Comparison of ENCODE assay signal across 9 mouse cellular contexts in genomic region chr4:118273998-118274397, GRCm38 (mm10). TPM values are rescaled to one million over a fixed set of nuclear protein-coding genes. Genes with fewer than 3 reads are reported as not detected.
A peak's percentile ranks its signal among the peaks of the same experiment; 100 is the strongest.
DNase-seq lines count a peak whose midpoint lies in the region; ATAC-seq and TF ChIP-seq lines count a peak whose summit lies in the region.
"Had no signal": no experiment of that assay in that cellular context is flagged by ENCODE, and none has a peak within 500 bp of the region (broad histone marks: within the 10 kb centered on the region; RNA-seq: fewer than 3 reads in every experiment).

No protein-coding gene starts in this region.

- H3K4me1 ChIP-seq in kidney, embryonic 16.5 days (ENCODE audit: insufficient read depth, low read length) = peaks cover 89% of the 10 kb centered on the region
- peaks cover 72% of the 10 kb centered on the region for H3K4me1 ChIP-seq in forebrain, embryonic 13.5 days
- H3K4me1 ChIP-seq in liver, embryonic 14.5 days (replicated peaks; ENCODE audit: control insufficient read depth in 2 of 2, insufficient read depth in 2 of 2, low read length in 1 of 2) = peaks cover 0 to 17% of the 10 kb centered on the region in 2 experiments; a peak in 2 of 4 replicates
- peaks cover 84% of the 10 kb centered on the region for H3K4me1 ChIP-seq in neural tube, embryonic 13.5 days (replicated peaks)

- no peaks in the 10 kb centered on the region for H3K9me3 ChIP-seq in kidney, embryonic 16.5 days (ENCODE audit: low read length)
- H3K9me3 ChIP-seq in forebrain, embryonic 13.5 days (replicated peaks) = no peaks in the 10 kb centered on the region; the same call in 1 of the 2 replicates
- no peaks in the 10 kb centered on the region for H3K9me3 ChIP-seq in liver, embryonic 14.5 days (ENCODE audit: control insufficient read depth, low read length)
- H3K9me3 ChIP-seq in neural tube, embryonic 13.5 days = no peaks in the 10 kb centered on the region

- no peaks in the 10 kb centered on the region for H3K27me3 ChIP-seq in kidney, embryonic 16.5 days (ENCODE audit: insufficient read depth, low read length)
- no peaks in the 10 kb centered on the region for H3K27me3 ChIP-seq in forebrain, embryonic 13.5 days
- H3K27me3 ChIP-seq in liver, embryonic 14.5 days (ENCODE audit: control insufficient read depth, insufficient read depth, low read length) = no peaks in the 10 kb centered on the region
- H3K27me3 ChIP-seq in neural tube, embryonic 13.5 days = no peaks in the 10 kb centered on the region

- peak overlapping the region; percentile 94 for H3K27ac ChIP-seq in kidney, embryonic 16.5 days (ENCODE audit: low read length)
- H3K27ac ChIP-seq in forebrain, embryonic 13.5 days = peak overlapping the region; percentile 96
- H3K27ac ChIP-seq in liver, embryonic 14.5 days = no peak overlapping the region
- peak overlapping the region; percentile 94 for H3K27ac ChIP-seq in neural tube, embryonic 13.5 days (replicated peaks)

- H3K36me3 ChIP-seq in kidney, embryonic 16.5 days (ENCODE audit: insufficient read depth, low read length) = peaks cover 18% of the 10 kb centered on the region; the same call in 1 of the 2 replicates
- peaks cover 47% of the 10 kb centered on the region for H3K36me3 ChIP-seq in forebrain, embryonic 13.5 days (ENCODE audit: poor library complexity, severe bottlenecking)
- H3K36me3 ChIP-seq in liver, embryonic 14.5 days (replicated peaks; ENCODE audit: control insufficient read depth, insufficient read depth, low read depth) = no peaks in the 10 kb centered on the region
- H3K36me3 ChIP-seq in neural tube, embryonic 13.5 days = peaks cover 53% of the 10 kb centered on the region

- TF ChIP-seq EP300 in liver, embryonic 14.5 days (IDR thresholded peaks at IDR 0.05; ENCODE audit: low read depth) = no peak

- H3K4me2 ChIP-seq in kidney, embryonic 16.5 days (replicated peaks; ENCODE audit: low read depth, low read length) = no peak overlapping the region
- peak overlapping the region; percentile 1; the same call in 1 of the 2 replicates for H3K4me2 ChIP-seq in forebrain, embryonic 13.5 days
- no peak overlapping the region for H3K4me2 ChIP-seq in liver, embryonic 14.5 days (ENCODE audit: low read depth)
- no peak overlapping the region for H3K4me2 ChIP-seq in neural tube, embryonic 13.5 days

- no peak for ATAC-seq in kidney, embryonic 16.5 days (ENCODE audit: low FRiP score, low TSS enrichment)
- ATAC-seq in forebrain, embryonic 13.5 days = no peak
- ATAC-seq in liver, embryonic 14.5 days (ENCODE audit: insufficient read depth) = 0 out of 2 replicates have a peak, but pooled peaks have one; percentile 3
- ATAC-seq in neural tube, embryonic 13.5 days (ENCODE audit: low read depth) = no peak
- ATAC-seq in CD4-positive, CD25-positive, alpha-beta regulatory T cell, adult 4 months = no peak

- 65% methylated on average over 8 of the region's 8 CpGs for WGBS in kidney, embryonic 16.5 days
- WGBS in forebrain, embryonic 13.5 days = 67% methylated on average over 8 of the region's 8 CpGs
- 60% methylated on average over 8 of the region's 8 CpGs for WGBS in liver, embryonic 14.5 days (ENCODE audit: insufficient replicate concordance)
- WGBS in neural tube, embryonic 13.5 days = 73% methylated on average over 8 of the region's 8 CpGs

- TF ChIP-seq CTCF in liver, embryonic 14.5 days (IDR thresholded peaks at IDR 0.05; ENCODE audit: low read depth) = no peak

- no peak for DNase-seq in kidney, adult 11 months
- no peak for DNase-seq in liver, embryonic 14.5 days (ENCODE audit: low read depth in 3 of 3, low spot score in 3 of 3)
- DNase-seq in left cerebral cortex, adult 11 months (ENCODE audit: low spot score) = no peak
- no peak for DNase-seq in layer of hippocampus, adult 9-11 months
- DNase-seq: cerebellum, adult 11 months had no signal

- peak overlapping the region; percentile 28; the same call in 1 of the 2 replicates for H3K9ac ChIP-seq in kidney, embryonic 16.5 days (replicated peaks; ENCODE audit: low read length)
- H3K9ac ChIP-seq in forebrain, embryonic 13.5 days = peak overlapping the region; percentile 38
- H3K9ac ChIP-seq in liver, embryonic 14.5 days (replicated peaks) = no peak overlapping the region
- peak overlapping the region; percentile 54; the same call in 1 of the 2 replicates for H3K9ac ChIP-seq in neural tube, embryonic 13.5 days

- no peak overlapping the region for H3K4me3 ChIP-seq in kidney, embryonic 16.5 days (ENCODE audit: low read length)
- H3K4me3 ChIP-seq in forebrain, embryonic 13.5 days = no peak overlapping the region
- no peak overlapping the region for H3K4me3 ChIP-seq in liver, embryonic 14.5 days (ENCODE audit: insufficient read depth in 1 of 2, low read depth in 2 of 2, low read length in 2 of 2)
- no peak overlapping the region for H3K4me3 ChIP-seq in neural tube, embryonic 13.5 days

RNA-seq across cellular contexts. Expression of gene Ptprf, which starts 17.2 kb away (rescaled TPM):
- 72.6 and 73.7 TPM in 2 replicates for polyA plus RNA-seq in kidney, embryonic 16.5 days (2015; fragmentation: Nextera tagmentation; extraction: Ambion mirVana)
- polyA plus RNA-seq in forebrain, embryonic 13.5 days (2015; fragmentation: Nextera tagmentation; extraction: Ambion mirVana) = 62.9 and 76.1 TPM in 2 replicates
- polyA plus RNA-seq in liver, embryonic 14.5 days (2012; rRNA removed) = 7.4 and 8.4 TPM in 2 replicates
- 5.6 and 7.3 TPM in 2 replicates for polyA plus RNA-seq in liver, embryonic 14.5 days (2014; fragmentation: Nextera tagmentation; extraction: Ambion mirVana)
- polyA plus RNA-seq in neural tube, embryonic 13.5 days (2015; fragmentation: Nextera tagmentation; extraction: Ambion mirVana) = 81.1 and 82.2 TPM in 2 replicates
- polyA plus RNA-seq in CD4-positive, CD25-positive, alpha-beta regulatory T cell, adult 4 months (2017; shearing (Covaris generic)) = under 1 TPM; 0.39 to 0.65 TPM

Comparison
In these comparisons a context has a peak if more than half of its experiments do, and no peak if none do; other contexts are left out.
1. RNA of gene Ptprf, which starts 17.2 kb away (polyA plus RNA-seq): 81.1 to 82.2 TPM in neural tube, embryonic 13.5 days, 72.6 to 73.7 TPM in kidney, embryonic 16.5 days, 62.9 to 76.1 TPM in forebrain, embryonic 13.5 days and 5.6 to 8.4 TPM in liver, embryonic 14.5 days; 0.39 to 0.65 TPM in CD4-positive, CD25-positive, alpha-beta regulatory T cell, adult 4 months; every median in the first group is over 4 times any median in the second.